Mouse (Mus musculus) cerebral cortex, adult 2 months (tissue): ENCODE data around the gene Inpp5a.

Experiments
- WGBS: fragments of 180-500 bp; shearing (Covaris S2); methylation state at CpG from one replicate; pipeline ENCODE4 v1.1.7; 2018; 5-methylcytosine and 5-hydroxymethylcytosine counted together

The Inpp5a gene

GRCm38 (mm10) chr7:139583094-139583737 lies 194.3 kb downstream of the Inpp5a start:
- WGBS, result 25% methylated on average over 17 of the region's 17 CpGs

- WGBS, result 12% methylated on average over 53 of the region's 53 CpGs
These were observed 195.6 kb downstream of the Inpp5a start for GRCm38 (mm10) chr7:139584221-139585175.

GRCm38 (mm10) chr7:139585183-139585821 lies 196.4 kb downstream of the Inpp5a start:
- WGBS, result 11% methylated on average over 29 of the region's 29 CpGs

GRCm38 (mm10) chr7:139587919-139588318 lies 199.0 kb downstream of the Inpp5a start:
- WGBS, result 61% methylated on average over 7 of the region's 7 CpGs

- 47% methylated on average over 3 of the region's 3 CpGs for WGBS
These were observed 201.4 kb downstream of the Inpp5a start for GRCm38 (mm10) chr7:139590302-139590701.

GRCm38 (mm10) chr7:139591311-139591710 lies 202.4 kb downstream of the Inpp5a start:
- 93% methylated on average over 5 of the region's 5 CpGs for WGBS

- WGBS, result 84% methylated on average over 6 of the region's 6 CpGs
These were observed 206.4 kb downstream of the Inpp5a start for GRCm38 (mm10) chr7:139595311-139595710.

- WGBS, result 84% methylated on average over 6 of the region's 6 CpGs
These were observed 207.0 kb downstream of the Inpp5a start for GRCm38 (mm10) chr7:139595862-139596261.

GRCm38 (mm10) chr7:139610328-139610727 lies 221.4 kb downstream of the Inpp5a start:
- WGBS, result 96% methylated on average over 2 of the region's 2 CpGs

GRCm38 (mm10) chr7:139615767-139616766 lies 227.2 kb downstream of the Inpp5a start:
- 34% methylated on average over 12 of the region's 12 CpGs for WGBS

GRCm38 (mm10) chr7:139622568-139622967 lies 233.7 kb downstream of the Inpp5a start:
- WGBS, result 62% methylated on average over 13 of the region's 13 CpGs

- WGBS, result 65% methylated on average over 9 of the region's 9 CpGs
These were observed 236.2 kb downstream of the Inpp5a start for GRCm38 (mm10) chr7:139625156-139625555.
